Mouse (Mus musculus): ENCODE results near the gene Polr1a.

Polr1a gene

DNA sequence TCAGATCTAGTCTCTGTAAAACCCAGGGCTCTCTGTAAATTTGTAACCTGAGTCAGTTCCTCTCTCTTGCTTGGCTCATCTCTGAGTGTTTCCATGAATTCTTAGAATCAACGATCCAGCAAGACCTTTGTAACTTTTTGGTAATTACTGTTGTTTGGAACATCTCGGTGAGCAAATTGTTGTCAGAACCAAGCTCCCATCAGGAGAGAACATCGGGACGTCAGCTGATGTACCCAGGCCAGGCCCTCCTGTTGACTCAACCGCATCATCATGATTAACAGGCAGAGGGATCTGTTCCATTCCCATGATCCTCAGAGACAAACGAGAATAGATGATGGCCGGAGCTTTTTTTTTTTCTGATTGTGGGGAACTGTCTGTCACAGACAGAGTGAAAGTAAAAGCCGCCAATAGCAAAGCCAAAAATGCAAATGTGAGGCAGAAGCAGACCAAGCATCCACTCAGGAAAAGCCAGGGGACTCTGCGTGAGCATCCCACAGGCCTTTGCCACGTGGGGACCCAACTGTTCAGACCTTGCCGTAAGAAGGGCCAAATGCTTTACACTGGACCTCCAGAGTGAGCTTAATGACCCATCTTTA is 91.2 kb downstream of the Polr1a start:
- no peak for DNase-seq (ENCODE audit: low read depth)

DNA sequence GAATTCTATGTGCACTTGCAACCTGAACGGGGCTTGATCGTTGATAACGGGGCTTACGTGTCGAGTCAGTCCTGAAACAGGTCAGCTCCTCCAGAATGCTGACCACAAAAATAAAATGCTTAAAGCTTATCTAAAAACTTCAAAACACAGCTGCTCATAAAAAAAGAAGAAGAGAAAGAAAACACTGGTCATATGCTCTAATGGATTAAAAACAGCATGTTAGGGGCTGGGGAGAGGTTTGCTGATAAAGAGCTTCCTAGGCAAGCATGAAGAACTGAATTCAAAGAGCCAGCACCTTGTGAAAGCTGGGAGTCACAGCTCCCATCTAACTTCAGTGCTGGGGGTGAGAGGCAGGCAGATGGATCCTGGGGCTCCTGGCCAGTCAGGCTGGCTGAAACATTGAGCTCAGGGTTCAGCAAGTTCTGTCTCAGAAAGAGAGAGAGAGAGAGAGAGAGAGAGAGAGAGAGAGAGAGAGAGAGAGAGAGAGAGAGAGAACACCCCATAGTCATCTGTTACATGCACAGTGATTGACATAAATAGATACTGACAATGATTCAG is 92.4 kb downstream of the Polr1a start:
- no peak for DNase-seq (ENCODE audit: low read depth)

DNA sequence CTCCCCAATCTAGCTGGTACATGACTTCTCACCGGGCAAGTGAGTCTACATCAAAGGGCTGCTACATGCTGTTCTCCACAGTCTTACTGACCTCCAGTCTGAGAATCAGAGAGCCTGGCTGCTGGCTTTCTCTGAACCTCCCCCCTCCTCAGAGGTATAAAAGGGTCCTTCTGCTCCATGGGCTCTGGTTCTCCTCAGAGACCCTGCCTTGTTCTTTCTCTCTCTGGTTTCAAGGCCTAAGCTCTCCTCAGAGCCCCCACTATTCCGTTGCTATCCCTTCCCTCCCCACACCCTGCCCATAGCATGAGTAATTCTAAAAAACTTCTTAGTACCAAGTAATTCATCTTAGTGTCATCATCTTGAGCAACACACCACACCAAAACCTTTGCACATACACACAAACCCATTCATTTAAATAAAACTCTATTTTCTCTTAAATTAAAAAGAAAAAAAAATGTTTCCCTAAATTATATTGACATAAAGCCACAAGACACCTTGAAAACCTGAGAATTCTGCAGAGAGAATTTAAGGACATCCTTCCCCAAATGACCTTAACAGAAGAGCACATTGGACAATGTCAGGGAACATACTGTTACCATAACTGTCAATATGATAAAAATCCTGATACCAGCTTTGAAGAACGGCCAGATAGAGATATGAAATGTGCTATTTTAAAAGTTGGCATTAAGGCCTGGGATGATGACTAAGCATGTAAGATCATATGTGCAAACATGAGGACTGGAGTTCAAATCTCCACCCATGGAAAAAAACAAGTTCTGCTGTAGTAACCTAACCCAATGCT is 98.8 kb downstream of the Polr1a start:
- no peak for DNase-seq (ENCODE audit: low read depth)

DNA sequence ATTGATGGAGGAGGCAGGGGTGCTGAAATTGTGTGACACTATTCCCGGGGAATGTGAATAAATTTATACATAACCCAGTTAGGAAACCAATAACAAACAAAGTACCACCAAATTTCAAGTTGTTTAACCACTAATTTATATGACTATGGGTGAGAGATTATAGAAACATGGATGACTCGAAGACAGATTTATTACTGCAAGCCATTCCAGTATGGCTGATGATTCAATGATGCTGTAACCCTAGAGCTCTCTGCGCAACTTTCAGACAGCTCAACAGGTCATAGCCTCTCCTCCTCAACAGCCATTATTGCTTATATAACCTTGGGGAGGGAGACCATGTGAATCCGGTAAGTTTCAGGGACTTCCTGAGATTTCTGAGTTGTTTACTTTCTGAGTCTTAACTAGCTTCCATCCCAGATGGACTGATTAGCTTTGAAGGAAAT is 99.4 kb downstream of the Polr1a start:
- DNase-seq (ENCODE audit: low read depth), result no peak

DNA sequence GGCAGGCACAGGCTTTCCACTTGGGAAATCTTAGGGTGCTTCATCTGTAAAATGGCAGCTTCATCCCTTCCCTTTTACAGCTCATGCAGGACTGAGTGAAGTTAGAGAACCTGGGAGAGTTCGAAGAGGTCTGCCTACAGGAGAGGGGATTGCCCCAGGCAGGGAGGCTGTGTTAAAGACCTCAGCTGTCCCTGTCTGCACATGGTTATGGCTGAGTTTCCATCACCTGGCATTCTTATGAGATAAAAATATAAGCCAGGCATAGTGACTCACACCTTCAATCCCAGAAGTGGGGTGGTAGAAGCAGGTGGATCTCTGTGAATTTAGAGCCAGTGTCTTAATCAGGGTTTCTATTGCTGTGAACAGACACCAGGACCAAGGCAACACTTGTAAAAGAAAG is 100.6 kb downstream of the Polr1a start:
- no peak for DNase-seq (ENCODE audit: low read depth)

DNA sequence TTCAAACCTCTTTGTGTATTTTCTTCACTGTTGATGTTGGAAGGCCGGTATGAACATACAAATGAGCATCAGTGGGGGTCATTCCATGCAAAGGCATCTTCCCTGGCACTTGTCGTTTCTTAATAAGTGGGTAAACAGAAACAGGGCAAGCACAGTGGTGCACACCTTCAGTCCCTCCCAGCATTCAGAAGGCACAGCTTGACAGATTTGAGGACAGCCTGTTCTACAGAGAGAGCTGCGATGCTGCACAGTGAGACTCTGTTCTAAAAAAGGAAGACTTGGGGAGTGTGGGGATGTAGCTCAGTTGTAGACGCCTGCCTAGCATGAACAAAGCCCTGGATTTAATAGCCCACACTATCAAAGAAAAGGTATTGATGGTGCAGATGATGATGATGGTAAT is 105.2 kb downstream of the Polr1a start:
- DNase-seq (ENCODE audit: low read depth), result no peak

DNA sequence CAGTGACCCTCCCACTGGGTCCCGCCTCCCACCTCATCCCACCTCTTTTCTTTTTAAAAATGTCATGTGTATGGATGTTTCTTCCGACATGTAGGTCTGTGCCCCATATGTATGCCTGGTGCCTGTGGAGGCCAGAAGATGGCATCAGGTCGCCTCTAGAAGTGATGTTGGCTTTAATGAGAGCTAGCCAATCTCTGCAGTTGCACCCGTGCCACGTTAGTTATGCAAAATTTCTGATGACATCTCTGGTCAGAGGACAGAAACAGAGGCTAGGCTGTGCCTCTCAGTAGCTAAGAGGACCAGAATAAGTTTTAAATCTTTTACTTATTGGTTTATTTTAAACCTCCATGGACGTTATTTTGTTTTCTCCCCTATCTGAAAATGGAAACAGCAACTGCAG is 109.2 kb downstream of the Polr1a start:
- DNase-seq (ENCODE audit: low read depth), result no peak

DNA sequence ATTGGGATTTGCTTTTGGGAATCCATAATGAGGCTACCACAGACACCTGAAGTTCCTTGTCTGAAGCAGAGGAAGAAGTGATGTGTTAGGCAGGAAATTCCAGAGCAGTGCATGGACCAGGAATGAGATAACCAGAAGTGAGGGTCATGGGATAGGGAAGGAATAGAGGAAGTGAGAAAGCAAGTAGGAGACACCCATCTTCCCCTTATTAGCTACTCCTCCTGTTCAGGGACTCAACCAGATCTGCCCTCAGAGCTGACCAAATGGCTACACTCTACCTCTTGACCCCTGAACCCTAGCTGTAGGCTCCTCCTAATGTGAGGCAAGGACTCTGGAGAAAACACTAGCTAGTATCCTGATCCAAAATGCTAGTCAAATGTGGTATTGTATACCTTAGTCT is 116.6 kb downstream of the Polr1a start:
- no peak for DNase-seq (ENCODE audit: low read depth)

DNA sequence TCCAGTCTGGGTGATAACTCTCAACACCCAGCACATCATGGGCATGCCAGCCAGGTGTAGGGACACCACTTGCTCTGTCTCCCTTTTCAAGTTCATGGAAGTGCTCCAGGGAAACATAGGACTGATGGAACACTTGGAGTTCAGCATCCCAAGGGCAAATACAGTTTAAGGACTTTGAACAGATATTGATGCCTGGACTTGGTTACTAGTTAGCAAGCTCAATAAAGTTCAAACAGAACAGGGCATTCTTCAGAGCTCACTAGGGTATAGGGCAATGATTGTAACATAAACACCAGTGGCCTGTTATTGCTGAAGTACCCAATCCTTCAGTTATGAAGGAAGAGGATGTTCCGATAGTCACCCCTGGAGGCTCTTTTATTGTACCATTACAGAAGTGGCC is 119.2 kb downstream of the Polr1a start:
- no peak for DNase-seq (ENCODE audit: low read depth)

DNA sequence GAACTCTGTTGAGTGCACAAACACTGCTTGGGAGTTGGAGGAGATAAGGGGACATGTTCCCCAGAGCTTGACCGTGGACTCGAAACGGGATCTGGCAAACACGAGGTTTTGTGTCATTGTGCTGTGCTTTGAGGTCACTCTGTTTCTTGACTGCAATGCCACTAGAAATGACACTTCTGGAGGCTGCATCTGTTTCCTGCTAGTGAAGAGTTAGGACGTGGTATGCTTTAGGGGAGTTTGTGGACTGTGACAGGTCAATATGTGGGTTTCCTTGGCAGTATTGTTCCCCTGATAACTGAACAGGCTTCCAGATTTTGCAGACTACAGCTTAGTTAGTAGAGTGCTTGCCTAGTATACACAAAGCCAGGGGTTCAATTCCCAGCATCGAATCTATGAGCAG is 120.8 kb downstream of the Polr1a start:
- no peak for DNase-seq (ENCODE audit: low read depth)
